Mouse (Mus musculus): ENCODE measurements around the gene Pigb. TPM values are rescaled to one million over a fixed set of nuclear protein-coding genes. Genes with fewer than 3 reads are reported as not detected.

The Pigb gene
- 2.6 TPM for polyA plus RNA-seq (2014; fragmentation: Illumina TruSeq; extraction: RNeasy Lipid Tissue Mini Kit (QIAGEN cat#74804); ENCODE audit: insufficient read depth, low read depth, low replicate concordance)

GRCm38 (mm10) chr9:73040080-73040479 is at the start of gene Pigb:
TSS of gene Pigb (minus strand) at chr9:73040378.

GRCm38 (mm10) chr9:73044146-73045079 is 4.2 kb upstream of the Pigb start, which contains the start of gene Rab27a:
TSS of gene Rab27a (plus strand) at chr9:73044854.

GRCm38 (mm10) chr9:72985250-72986220 is 54.6 kb downstream of the Pigb start, which contains the start of the genes Ccpg1os and Ccpg1:
TSS of gene Ccpg1os (minus strand) at chr9:72985382.
TSS of gene Ccpg1 (plus strand) at chr9:72985429.

GRCm38 (mm10) chr9:72958521-72959450 is 81.4 kb downstream of the Pigb start, which contains the start of the genes Dyx1c1 and Gm44503:
TSS of gene Dyx1c1 (plus strand) at chr9:72958785.
TSS of gene Gm44503 (plus strand) at chr9:72958852.

Other genes with a start within 250 kb of the Pigb start
- 0.03 TPM for gene Prtg, start 233.5 kb downstream of the Pigb start, polyA plus RNA-seq (2014; fragmentation: Illumina TruSeq; extraction: RNeasy Lipid Tissue Mini Kit (QIAGEN cat#74804); ENCODE audit: insufficient read depth, low read depth, low replicate concordance)
- 1.8 TPM for gene Pygo1, start 114.7 kb downstream of the Pigb start, polyA plus RNA-seq (2014; fragmentation: Illumina TruSeq; extraction: RNeasy Lipid Tissue Mini Kit (QIAGEN cat#74804); ENCODE audit: insufficient read depth, low read depth, low replicate concordance)
- 2.7 TPM for gene Dyx1c1, start 81.6 kb downstream of the Pigb start, polyA plus RNA-seq (2014; fragmentation: Illumina TruSeq; extraction: RNeasy Lipid Tissue Mini Kit (QIAGEN cat#74804); ENCODE audit: insufficient read depth, low read depth, low replicate concordance)
- gene Gm44503, start 81.5 kb downstream of the Pigb start, polyA plus RNA-seq (2014; fragmentation: Illumina TruSeq; extraction: RNeasy Lipid Tissue Mini Kit (QIAGEN cat#74804); ENCODE audit: insufficient read depth, low read depth, low replicate concordance): not detected
- gene Ccpg1os, start 55.0 kb downstream of the Pigb start, polyA plus RNA-seq (2014; fragmentation: Illumina TruSeq; extraction: RNeasy Lipid Tissue Mini Kit (QIAGEN cat#74804); ENCODE audit: insufficient read depth, low read depth, low replicate concordance): 22.3 TPM
- gene Ccpg1, start 54.9 kb downstream of the Pigb start, polyA plus RNA-seq (2014; fragmentation: Illumina TruSeq; extraction: RNeasy Lipid Tissue Mini Kit (QIAGEN cat#74804); ENCODE audit: insufficient read depth, low read depth, low replicate concordance): 65.9 TPM
- gene Rab27a, start 4.5 kb upstream of the Pigb start, polyA plus RNA-seq (2014; fragmentation: Illumina TruSeq; extraction: RNeasy Lipid Tissue Mini Kit (QIAGEN cat#74804); ENCODE audit: insufficient read depth, low read depth, low replicate concordance): 31.8 TPM
- 0.27 TPM for gene Khdc3, start 61.5 kb upstream of the Pigb start, polyA plus RNA-seq (2014; fragmentation: Illumina TruSeq; extraction: RNeasy Lipid Tissue Mini Kit (QIAGEN cat#74804); ENCODE audit: insufficient read depth, low read depth, low replicate concordance)
- not detected for gene Gm20509, start 62.1 kb upstream of the Pigb start, polyA plus RNA-seq (2014; fragmentation: Illumina TruSeq; extraction: RNeasy Lipid Tissue Mini Kit (QIAGEN cat#74804); ENCODE audit: insufficient read depth, low read depth, low replicate concordance)
- 41.3 TPM for gene Rsl24d1, start 73.0 kb upstream of the Pigb start, polyA plus RNA-seq (2014; fragmentation: Illumina TruSeq; extraction: RNeasy Lipid Tissue Mini Kit (QIAGEN cat#74804); ENCODE audit: insufficient read depth, low read depth, low replicate concordance)

All from lung, adult 10 weeks (tissue).